Mouse (Mus musculus): ENCODE data around the gene 4930404N11Rik. TPM values are rescaled to one million over a fixed set of nuclear protein-coding genes. Genes with fewer than 3 reads are reported as not detected.

Gene 4930404N11Rik
- total RNA-seq, 1 experiment from 2014 or later: 2.4 TPM

Small RNA genes within 50 kb of the gene (microRNA-seq; reads per million reads assigned to microRNA genes)
- gene Mir6913: 0 to 0.69 reads per million in 2 experiments

Other genes starting within 250 kb of the 4930404N11Rik start
- gene Zbtb7a, start 230.6 kb downstream of the 4930404N11Rik start, total RNA-seq (2021): 72.8 and 96.8 TPM in 2 replicates
- 33.1 and 36.9 TPM in 2 replicates for gene Pias4, start 197.9 kb downstream of the 4930404N11Rik start, total RNA-seq (2021)
- 1,495 and 1,572 TPM in 2 replicates for gene Eef2, start 189.2 kb downstream of the 4930404N11Rik start, total RNA-seq (2021)
- 70.8 and 76.5 TPM in 2 replicates for gene Dapk3, start 182.8 kb downstream of the 4930404N11Rik start, total RNA-seq (2021)
- gene 4930442H23Rik, start 182.0 kb downstream of the 4930404N11Rik start, total RNA-seq (2021): not detected in 2 replicates
- gene Nmrk2, start 163.8 kb downstream of the 4930404N11Rik start, total RNA-seq (2021): not detected in 2 replicates
- 1.0 and 2.8 TPM in 2 replicates for gene Atcay, start 135.0 kb downstream of the 4930404N11Rik start, total RNA-seq (2021)
- gene Zfr2, start 132.7 kb downstream of the 4930404N11Rik start, total RNA-seq (2021): 14.0 and 22.3 TPM in 2 replicates
- gene Matk, start 112.9 kb downstream of the 4930404N11Rik start, total RNA-seq (2021): 0.82 and 1.4 TPM in 2 replicates
- gene Mrpl54, start 98.9 kb downstream of the 4930404N11Rik start, total RNA-seq (2021): 116 and 128 TPM in 2 replicates
- gene Apba3, start 98.9 kb downstream of the 4930404N11Rik start, total RNA-seq (2021): 70.4 and 110 TPM in 2 replicates
- gene Tjp3, start 74.2 kb downstream of the 4930404N11Rik start, total RNA-seq (2021): 0.18 TPM in 1 of 2 replicates, not detected in the other
- 44.6 and 51.8 TPM in 2 replicates for gene Pip5k1c, start 72.9 kb downstream of the 4930404N11Rik start, total RNA-seq (2021)
- gene Cactin, start 44.7 kb downstream of the 4930404N11Rik start, total RNA-seq (2021): 44.0 and 45.7 TPM in 2 replicates
- gene Tbxa2r, start 37.1 kb downstream of the 4930404N11Rik start, total RNA-seq (2021): 65.7 and 69.5 TPM in 2 replicates
- gene Gipc3, start 22.6 kb downstream of the 4930404N11Rik start, total RNA-seq (2021): 4.5 and 4.7 TPM in 2 replicates
- gene Hmg20b, start 15.3 kb downstream of the 4930404N11Rik start, total RNA-seq (2021): 102 and 111 TPM in 2 replicates
- gene Mfsd12, start 8.3 kb downstream of the 4930404N11Rik start, total RNA-seq (2021): 14.3 and 21.6 TPM in 2 replicates
- 49.3 and 51.6 TPM in 2 replicates for gene Fzr1, start 12.7 kb upstream of the 4930404N11Rik start, total RNA-seq (2021)
- gene Dohh, start 18.6 kb upstream of the 4930404N11Rik start, total RNA-seq (2021): 48.4 and 52.7 TPM in 2 replicates
- 1.7 TPM in 2 replicates for gene Gm48551, start 18.6 kb upstream of the 4930404N11Rik start, total RNA-seq (2021)
- 1.5 TPM in 1 of 2 replicates, not detected in the other for gene Gm48552, start 23.2 kb upstream of the 4930404N11Rik start, total RNA-seq (2021)
- 1.4 TPM in 1 of 2 replicates, not detected in the other for gene Smim24, start 27.2 kb upstream of the 4930404N11Rik start, total RNA-seq (2021)
- gene Nfic, start 89.8 kb upstream of the 4930404N11Rik start, total RNA-seq (2021): 100 and 129 TPM in 2 replicates
- gene Celf5, start 116.9 kb upstream of the 4930404N11Rik start, total RNA-seq (2021): 0.43 and 1.2 TPM in 2 replicates
- 120 and 128 TPM in 2 replicates for gene Ncln, start 130.6 kb upstream of the 4930404N11Rik start, total RNA-seq (2021)
- 0.85 and 1.4 TPM in 2 replicates for gene S1pr4, start 134.3 kb upstream of the 4930404N11Rik start, total RNA-seq (2021)
- 0.61 TPM in 1 of 2 replicates, not detected in the other for gene Gna15, start 158.4 kb upstream of the 4930404N11Rik start, total RNA-seq (2021)
- gene Gna11, start 179.4 kb upstream of the 4930404N11Rik start, total RNA-seq (2021): 76.8 and 77.9 TPM in 2 replicates
- 983 and 1,070 TPM in 2 replicates for gene Aes, start 193.7 kb upstream of the 4930404N11Rik start, total RNA-seq (2021)
- 52.8 and 67.8 TPM in 2 replicates for gene Tle2, start 208.7 kb upstream of the 4930404N11Rik start, total RNA-seq (2021)
- 26.4 and 37.4 TPM in 2 replicates for gene Tle6, start 235.3 kb upstream of the 4930404N11Rik start, total RNA-seq (2021)
- gene BC025920, start 240.5 kb upstream of the 4930404N11Rik start, total RNA-seq (2021): 2.4 and 2.6 TPM in 2 replicates

Data from adrenal gland, postnatal 25 days (tissue).